ENCODE assay signal across 24 mouse cellular contexts in the genomic region with DNA sequence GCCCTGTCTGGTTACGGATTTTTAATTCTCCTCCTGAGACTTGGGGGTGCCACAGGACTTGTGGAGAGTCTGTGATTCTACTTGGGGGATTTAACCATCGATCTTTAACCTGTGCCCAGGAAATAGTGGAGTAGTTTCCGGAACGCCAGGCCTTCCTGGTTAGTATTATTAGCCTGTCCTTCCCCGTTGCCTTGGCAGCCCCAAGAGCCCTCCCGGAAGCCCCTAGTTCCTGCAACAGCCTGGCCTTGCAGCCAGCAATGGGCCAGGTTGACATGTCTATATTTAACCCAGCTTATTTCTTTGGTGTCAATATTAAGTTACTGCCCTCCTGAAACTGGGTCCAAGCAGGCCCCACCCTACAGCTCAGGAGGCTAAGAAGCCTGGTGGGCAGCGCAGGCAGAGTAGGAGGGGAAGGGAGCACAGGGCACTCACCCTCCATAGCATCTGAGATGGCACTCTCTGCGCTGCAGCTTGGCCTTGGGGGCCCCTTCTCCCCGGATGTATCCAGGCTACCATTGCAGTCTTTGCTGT. TPM values are rescaled to one million over a fixed set of nuclear protein-coding genes. Genes with fewer than 3 reads are reported as not detected.
DNase-seq lines count a peak whose midpoint lies in the region; ATAC-seq lines count a peak whose summit lies in the region.
"Had no signal": no experiment of that assay in that cellular context is flagged by ENCODE, and none has a peak within 500 bp of the region (broad histone marks: within the 10 kb centered on the region; RNA-seq: fewer than 3 reads in every experiment).

No protein-coding gene starts in this region.

- 72% methylated on average over 9 of the region's 9 CpGs for WGBS in heart, embryonic 10.5 days
- 70% methylated on average over 9 of the region's 9 CpGs for whole genome bisulfite sequencing in kidney, embryonic 15.5 days

- peaks cover 25% of the 10 kb centered on the region for H3K4me1 ChIP-seq in heart, embryonic 10.5 days
- H3K4me1 ChIP-seq in kidney, embryonic 15.5 days, result no peaks in the 10 kb centered on the region; the same call in 1 of the 2 replicates

- no peaks in the 10 kb centered on the region for H3K36me3 ChIP-seq in heart, embryonic 10.5 days
- H3K36me3 ChIP-seq in kidney, embryonic 15.5 days, result no peaks in the 10 kb centered on the region
- H3K36me3 ChIP-seq: embryonic facial prominence, embryonic 10.5 days; midbrain, embryonic 10.5 days had no signal

- H3K9me3 ChIP-seq in heart, embryonic 10.5 days, result no peaks in the 10 kb centered on the region
- H3K9me3 ChIP-seq in kidney, embryonic 15.5 days (replicated peaks), result no peaks in the 10 kb centered on the region
- H3K9me3 ChIP-seq: embryonic facial prominence, embryonic 10.5 days; midbrain, embryonic 10.5 days had no signal

- DNase-seq in heart, embryonic 10.5 days (ENCODE audit: low spot score), result no peak
- no peak for DNase-seq in heart, postnatal 14 days
- DNase-seq in kidney, postnatal 36 days, result peak; percentile 35 to 37
- DNase-seq in gastrocnemius, postnatal 10 days, result peak; percentile 44
- DNase-seq in right cerebral cortex, adult 2 months (ENCODE audit: low spot score in 2 of 2), result no peak
- DNase-seq: cerebellum, adult 8-10 months; heart, postnatal 4 days; kidney, adult 8-10 months; lung, adult 18-20 months; lung, postnatal 36 days had no signal

- H3K27me3 ChIP-seq in heart, embryonic 10.5 days (ENCODE audit: insufficient read depth, poor library complexity, severe bottlenecking), result 0 out of 2 replicates have a peak, but pooled peaks cover 7% of the 10 kb centered on the region
- H3K27me3 ChIP-seq in kidney, embryonic 15.5 days, result no peaks in the 10 kb centered on the region

- ATAC-seq in kidney, embryonic 15.5 days (replicated peaks; ENCODE audit: low FRiP score), result no peak
- ATAC-seq in megakaryocyte-erythroid progenitor cell, adult 5-6 weeks (replicated peaks; ENCODE audit: low FRiP score, low TSS enrichment, poor library complexity, severe bottlenecking), result no peak
- ATAC-seq: hindbrain, postnatal 0 days had no signal

- H3K27ac ChIP-seq in heart, embryonic 10.5 days, result 0 out of 2 replicates have a peak overlapping the region, but pooled peaks have one; percentile 56
- no peak overlapping the region for H3K27ac ChIP-seq in kidney, embryonic 15.5 days
- H3K27ac ChIP-seq: embryonic facial prominence, embryonic 10.5 days; hindbrain, postnatal 0 days had no signal

- intact Hi-C loops in heart, postnatal 14 days (cut with DNase I), result no loop called here

- no peak overlapping the region for H3K4me3 ChIP-seq in heart, embryonic 10.5 days
- no peak overlapping the region for H3K4me3 ChIP-seq in kidney, embryonic 15.5 days (replicated peaks)
- H3K4me3 ChIP-seq: embryonic facial prominence, embryonic 10.5 days; midbrain, embryonic 10.5 days had no signal

- H3K4me2 ChIP-seq in kidney, embryonic 15.5 days, result no peak overlapping the region
- H3K4me2 ChIP-seq: liver, embryonic 11.5 days had no signal

- H3K9ac ChIP-seq in kidney, embryonic 15.5 days, result no peak overlapping the region

RNA-seq across cellular contexts. Expression of gene Scn4a, which starts 12.0 kb away (rescaled TPM):
- 0.20 and 0.44 TPM in 2 replicates for polyA plus RNA-seq in heart, embryonic 10.5 days (2016; fragmentation: Nextera tagmentation; extraction: Ambion mirVana)
- total RNA-seq in heart, postnatal 14 days (2021), result 1 to 10 TPM; 6.8 to 7.9 TPM
- 0.42 and 0.75 TPM in 2 replicates for polyA plus RNA-seq in kidney, embryonic 15.5 days (2015; fragmentation: Nextera tagmentation; extraction: Ambion mirVana)
- 100 to 1,000 TPM; 137 to 145 TPM for total RNA-seq in gastrocnemius, postnatal 10 days (2021)
- total RNA-seq in megakaryocyte-erythroid progenitor cell, adult 5-6 weeks (2014; fragmentation: Nextera tagmentation), result 0.11 TPM in 1 of 2 replicates, not detected in the other
- total RNA-seq in megakaryocyte-erythroid progenitor cell, adult 5-6 weeks (2017), result not detected in 2 replicates
- total RNA-seq: midbrain, postnatal 0 days had no signal
- polyA plus RNA-seq: forebrain, embryonic 11.5 days; liver, embryonic 11.5 days had no signal

RNA-seq across cellular contexts. Expression of gene Prr29, which starts 24.2 kb away (rescaled TPM):
- 0.11 and 0.21 TPM in 2 replicates for polyA plus RNA-seq in heart, embryonic 10.5 days (2016; fragmentation: Nextera tagmentation; extraction: Ambion mirVana)
- 1 to 10 TPM; 1.0 to 1.7 TPM for total RNA-seq in heart, postnatal 14 days (2021)
- 0.23 and 0.60 TPM in 2 replicates for polyA plus RNA-seq in kidney, embryonic 15.5 days (2015; fragmentation: Nextera tagmentation; extraction: Ambion mirVana)
- total RNA-seq in gastrocnemius, postnatal 10 days (2021), result 10 to 100 TPM; 11.4 to 11.5 TPM
- total RNA-seq in megakaryocyte-erythroid progenitor cell, adult 5-6 weeks (2014; fragmentation: Nextera tagmentation), result 4.6 TPM in 1 of 2 replicates, not detected in the other
- total RNA-seq in megakaryocyte-erythroid progenitor cell, adult 5-6 weeks (2017), result not detected in 2 replicates
- total RNA-seq: hindbrain, postnatal 0 days; neutrophil, adult 5-6 weeks had no signal
- polyA plus RNA-seq: C2C12; embryonic facial prominence, embryonic 10.5 days; forebrain, embryonic 11.5 days; hindbrain, postnatal 0 days; limb, embryonic 11.5 days; liver, embryonic 11.5 days; midbrain, postnatal 0 days had no signal

RNA-seq across cellular contexts. Expression of gene Cd79b, which starts 26.5 kb away (rescaled TPM):
- 0.39 and 0.87 TPM in 2 replicates for polyA plus RNA-seq in heart, embryonic 10.5 days (2016; fragmentation: Nextera tagmentation; extraction: Ambion mirVana)
- total RNA-seq in heart, postnatal 14 days (2021), result 1 to 10 TPM; 1.8 to 2.0 TPM
- polyA plus RNA-seq in kidney, embryonic 15.5 days (2015; fragmentation: Nextera tagmentation; extraction: Ambion mirVana), result 6.8 and 7.3 TPM in 2 replicates
- total RNA-seq in gastrocnemius, postnatal 10 days (2021), result 1 to 10 TPM in 1 of 2 experiments, under 1 TPM in 1; 0.80 to 2.8 TPM
- 5.1 and 21.6 TPM in 2 replicates for total RNA-seq in megakaryocyte-erythroid progenitor cell, adult 5-6 weeks (2014; fragmentation: Nextera tagmentation)
- 1.4 and 3.5 TPM in 2 replicates for total RNA-seq in megakaryocyte-erythroid progenitor cell, adult 5-6 weeks (2017)
- polyA plus RNA-seq: C2C12 had no signal

RNA-seq across cellular contexts. Expression of gene Gh, which starts 39.4 kb away (rescaled TPM):
- not detected in 2 replicates for polyA plus RNA-seq in heart, embryonic 10.5 days (2016; fragmentation: Nextera tagmentation; extraction: Ambion mirVana)
- total RNA-seq in heart, postnatal 14 days (2021), result not detected
- polyA plus RNA-seq in kidney, embryonic 15.5 days (2015; fragmentation: Nextera tagmentation; extraction: Ambion mirVana), result not detected in 2 replicates
- total RNA-seq in gastrocnemius, postnatal 10 days (2021), result not detected
- not detected in 2 replicates for total RNA-seq in megakaryocyte-erythroid progenitor cell, adult 5-6 weeks (2014; fragmentation: Nextera tagmentation)
- not detected in 2 replicates for total RNA-seq in megakaryocyte-erythroid progenitor cell, adult 5-6 weeks (2017)
- total RNA-seq: heart, postnatal 4 days; hindbrain, postnatal 0 days had no signal
- polyA plus RNA-seq: C2C12; embryonic facial prominence, embryonic 10.5 days; forebrain, embryonic 11.5 days; gonadal fat pad, adult 2 months; heart, embryonic 14.5 days; hindbrain, postnatal 0 days; limb, embryonic 11.5 days; liver, embryonic 11.5 days; midbrain, embryonic 10.5 days; midbrain, postnatal 0 days; stomach, embryonic 16.5 days had no signal

RNA-seq across cellular contexts. Expression of gene Icam2, which starts 46.8 kb away (rescaled TPM):
- polyA plus RNA-seq in heart, embryonic 10.5 days (2016; fragmentation: Nextera tagmentation; extraction: Ambion mirVana), result 58.8 and 69.1 TPM in 2 replicates
- 10 to 100 TPM; 44.1 to 44.7 TPM for total RNA-seq in heart, postnatal 14 days (2021)
- 68.9 and 75.5 TPM in 2 replicates for polyA plus RNA-seq in kidney, embryonic 15.5 days (2015; fragmentation: Nextera tagmentation; extraction: Ambion mirVana)
- 10 to 100 TPM; 13.3 to 18.6 TPM for total RNA-seq in gastrocnemius, postnatal 10 days (2021)
- 20.5 and 46.5 TPM in 2 replicates for total RNA-seq in megakaryocyte-erythroid progenitor cell, adult 5-6 weeks (2014; fragmentation: Nextera tagmentation)
- 51.4 and 82.3 TPM in 2 replicates for total RNA-seq in megakaryocyte-erythroid progenitor cell, adult 5-6 weeks (2017)
- polyA plus RNA-seq: C2C12 had no signal

Comparison
In these comparisons a context has a peak if more than half of its experiments do, and no peak if none do; other contexts are left out.
1. DNase-seq: peak in kidney, postnatal 36 days (2 of 2) and gastrocnemius, postnatal 10 days (single experiment); none in heart, embryonic 10.5 days (single experiment), heart, postnatal 14 days (0 of 2) and right cerebral cortex, adult 2 months (0 of 2).
2. RNA of gene Scn4a, which starts 12.0 kb away (total RNA-seq): 137 to 145 TPM in gastrocnemius, postnatal 10 days; 6.8 to 7.9 TPM in heart, postnatal 14 days and 0.11 TPM in megakaryocyte-erythroid progenitor cell, adult 5-6 weeks; every median in the first group is over 10 times any median in the second.